Mouse (Mus musculus) heart, embryonic 12.5 days (tissue): ENCODE measurements at regions not wholly inside any gene's neighbourhood (a gene's known extent, or its start where the extent isn't known, plus 50 kb on each side); places are given as distances from the start of the nearest gene placed in this dataset.

ENCODE experiments used
- ATAC-seq: fragments of 200-750 bp; cut with Nextera tagmentation; 2 replicates; pipeline ENCODE4 v1.8.0; 2017; ENCODE audit warnings: moderate TSS enrichment, moderate library complexity; ENCODE audit not compliant: insufficient number of reproducible peaks, low FRiP score
- H3K27ac ChIP-seq: fragments of 300-500 bp; sonication (generic); 2 replicates; pipeline ENCODE4 v1.5.1; 2016; ENCODE audit warnings: mild to moderate bottlenecking, moderate library complexity; ENCODE audit not compliant: poor library complexity, severe bottlenecking
- H3K27me3 ChIP-seq: fragments of 300-500 bp; sonication (generic); replicated peaks from 2 replicates; pipeline ENCODE4 v1.6.1; 2016; ENCODE audit warnings: mild to moderate bottlenecking, moderate library complexity
- H3K36me3 ChIP-seq: fragments of 300-500 bp; sonication (generic); 2 replicates; pipeline ENCODE4 v1.6.1; 2016; ENCODE audit warnings: mild to moderate bottlenecking, moderate library complexity
- H3K4me1 ChIP-seq: fragments of 300-500 bp; sonication (generic); replicated peaks from 2 replicates; pipeline ENCODE4 v1.6.1; 2016; ENCODE audit warnings: mild to moderate bottlenecking
- H3K4me2 ChIP-seq: fragments of 300-500 bp; sonication (generic); 2 replicates; pipeline ENCODE4 v1.6.1; 2016; ENCODE audit warnings: mild to moderate bottlenecking, moderate library complexity
- H3K4me3 ChIP-seq: fragments of 300-500 bp; sonication (generic); 2 replicates; pipeline ENCODE4 v1.5.1; 2016; ENCODE audit warnings: mild to moderate bottlenecking
- H3K9ac ChIP-seq: fragments of 300-500 bp; sonication (generic); 2 replicates; pipeline ENCODE4 v1.6.1; 2016; ENCODE audit warnings: mild to moderate bottlenecking, moderate library complexity
- H3K9me3 ChIP-seq: fragments of 300-500 bp; sonication (generic); replicated peaks from 2 replicates; pipeline ENCODE4 v1.6.1; 2016; ENCODE audit warnings: mild to moderate bottlenecking, moderate library complexity
- WGBS: fragments of 180-500 bp; shearing (Covaris S2); methylation state at CpG from one replicate; pipeline ENCODE4 v1.1.7; 2016; 5-methylcytosine and 5-hydroxymethylcytosine counted together

- Histone ChIP-seq H3K27ac (no peak overlapping the region), H3K9me3 (no peaks in the 10 kb centered on the region), H3K4me2 (no peak overlapping the region), H3K4me3 (no peak overlapping the region), H3K4me1 (no peaks in the 10 kb centered on the region), H3K9ac (no peak overlapping the region), H3K27me3 (0 out of 2 replicates have a peak, but pooled peaks cover 2% of the 10 kb centered on the region), H3K36me3 (no peaks in the 10 kb centered on the region)
- no peak for ATAC-seq
- WGBS = 54% methylated on average over 6 of the region's 6 CpGs
Observed at GRCm38 (mm10) chr5:142327261-142327660, 74.0 kb upstream of the Foxk1 start.

- 79% methylated on average over 7 of the region's 7 CpGs for WGBS
- H3K9ac ChIP-seq = no peak overlapping the region
- H3K27me3 ChIP-seq = no peaks in the 10 kb centered on the region
- no peaks in the 10 kb centered on the region for H3K36me3 ChIP-seq
- ATAC-seq = no peak
- no peaks in the 10 kb centered on the region for H3K9me3 ChIP-seq
- no peaks in the 10 kb centered on the region for H3K4me1 ChIP-seq
- no peak overlapping the region for H3K27ac ChIP-seq
- no peak overlapping the region for H3K4me3 ChIP-seq
- H3K4me2 ChIP-seq = no peak overlapping the region
Observed at GRCm38 (mm10) chr5:142329724-142330520, 71.4 kb upstream of the Foxk1 start.

- WGBS = 49% methylated on average over 9 of the region's 9 CpGs
- no peaks in the 10 kb centered on the region for H3K9me3 ChIP-seq
Observed at GRCm38 (mm10) chr5:142332744-142333143, 68.6 kb upstream of the Foxk1 start.

GRCm38 (mm10) chr5:142337436-142337835 lies 63.9 kb upstream of the Foxk1 start:
- Histone ChIP-seq H3K27me3 (no peaks in the 10 kb centered on the region), H3K9me3 (no peaks in the 10 kb centered on the region), H3K4me3 (no peak overlapping the region), H3K36me3 (no peaks in the 10 kb centered on the region), H3K9ac (no peak overlapping the region), H3K27ac (no peak overlapping the region), H3K4me2 (no peak overlapping the region), H3K4me1 (no peaks in the 10 kb centered on the region)
- WGBS = 77% methylated on average over 6 of the region's 6 CpGs
- no peak for ATAC-seq

More at GRCm38 (mm10) chr5:142332744-142333143, 68.6 kb upstream of the Foxk1 start:
- Histone ChIP-seq H3K4me2 (no peak overlapping the region), H3K27me3 (no peaks in the 10 kb centered on the region), H3K9ac (no peak overlapping the region), H3K4me3 (no peak overlapping the region), H3K27ac (no peak overlapping the region), H3K4me1 (no peaks in the 10 kb centered on the region), H3K36me3 (no peaks in the 10 kb centered on the region)
- no peak for ATAC-seq

- Histone ChIP-seq H3K4me1 (no peaks in the 10 kb centered on the region), H3K27me3 (no peaks in the 10 kb centered on the region), H3K9ac (no peak overlapping the region), H3K27ac (no peak overlapping the region), H3K9me3 (no peaks in the 10 kb centered on the region), H3K36me3 (no peaks in the 10 kb centered on the region), H3K4me2 (no peak overlapping the region), H3K4me3 (no peak overlapping the region)
- 56% methylated on average over 11 of the region's 11 CpGs for WGBS
- no peak for ATAC-seq
Observed at GRCm38 (mm10) chr5:142338051-142338450, 63.2 kb upstream of the Foxk1 start.

GRCm38 (mm10) chr5:142340205-142341025 lies 60.9 kb upstream of the Foxk1 start:
- no peak overlapping the region for H3K9ac ChIP-seq
- H3K4me2 ChIP-seq = no peak overlapping the region
- no peaks in the 10 kb centered on the region for H3K4me1 ChIP-seq
- no peaks in the 10 kb centered on the region for H3K9me3 ChIP-seq
- ATAC-seq = no peak
- 67% methylated on average over 14 of the region's 14 CpGs for WGBS
- H3K27me3 ChIP-seq = no peaks in the 10 kb centered on the region
- H3K36me3 ChIP-seq = no peaks in the 10 kb centered on the region
- H3K4me3 ChIP-seq = no peak overlapping the region
- H3K27ac ChIP-seq = no peak overlapping the region

- no peaks in the 10 kb centered on the region for H3K27me3 ChIP-seq
- no peak overlapping the region for H3K4me3 ChIP-seq
- WGBS = 61% methylated on average over 3 of the region's 3 CpGs
- H3K9ac ChIP-seq = no peak overlapping the region
- no peak overlapping the region for H3K4me2 ChIP-seq
- H3K9me3 ChIP-seq = no peaks in the 10 kb centered on the region
- no peaks in the 10 kb centered on the region for H3K4me1 ChIP-seq
- H3K36me3 ChIP-seq = no peaks in the 10 kb centered on the region
- no peak for ATAC-seq
- no peak overlapping the region for H3K27ac ChIP-seq
Observed at GRCm38 (mm10) chr5:142341026-142341432, 60.3 kb upstream of the Foxk1 start.

- no peak overlapping the region for H3K27ac ChIP-seq
- H3K4me3 ChIP-seq = no peak overlapping the region
- no peaks in the 10 kb centered on the region for H3K4me1 ChIP-seq
- H3K4me2 ChIP-seq = no peak overlapping the region
- no peak overlapping the region for H3K9ac ChIP-seq
- peaks cover 9% of the 10 kb centered on the region for H3K9me3 ChIP-seq
- no peak for ATAC-seq
- no peaks in the 10 kb centered on the region for H3K27me3 ChIP-seq
- H3K36me3 ChIP-seq = no peaks in the 10 kb centered on the region
- 80% methylated on average over 1 of the region's 1 CpGs for WGBS
Observed at GRCm38 (mm10) chr5:142346454-142346853, 54.8 kb upstream of the Foxk1 start.

GRCm38 (mm10) chr5:142350574-142350973 lies 50.7 kb upstream of the Foxk1 start:
- no peaks in the 10 kb centered on the region for H3K36me3 ChIP-seq
- H3K4me1 ChIP-seq = no peaks in the 10 kb centered on the region
- no peak overlapping the region for H3K4me3 ChIP-seq
- H3K9me3 ChIP-seq = peaks cover 9% of the 10 kb centered on the region
- no peaks in the 10 kb centered on the region for H3K27me3 ChIP-seq
- WGBS = 43% methylated on average over 5 of the region's 5 CpGs
- H3K27ac ChIP-seq = no peak overlapping the region
- no peak for ATAC-seq
- no peak overlapping the region for H3K4me2 ChIP-seq
- no peak overlapping the region for H3K9ac ChIP-seq
